Mouse (Mus musculus) left cerebral cortex, adult 11 months (tissue): ENCODE results near the gene Spata31.
A peak's percentile ranks its signal among the peaks of the same experiment; 100 is the strongest.

Experiments
- DNase-seq: peaks from one replicate; pipeline ENCODE4 v3.0.0; 2022; ENCODE audit warnings: low spot score

Gene Spata31

GRCm38 (mm10) chr13:64917191-64917590 is at the start of gene Spata31:
Spata31 (plus strand) TSS chr13:64917406.
- DNase-seq = no peak

- no peak for DNase-seq
Measured at GRCm38 (mm10) chr13:64903132-64903531, 14.1 kb upstream of the Spata31 start.

GRCm38 (mm10) chr13:64903585-64904208 is 13.5 kb upstream of the Spata31 start, which contains the start of gene Cntnap3:
Cntnap3 (minus strand) TSS chr13:64903955.
- peak; percentile 16 for DNase-seq
